ENCODE assay signal across 17 mouse cellular contexts in the genomic region with DNA sequence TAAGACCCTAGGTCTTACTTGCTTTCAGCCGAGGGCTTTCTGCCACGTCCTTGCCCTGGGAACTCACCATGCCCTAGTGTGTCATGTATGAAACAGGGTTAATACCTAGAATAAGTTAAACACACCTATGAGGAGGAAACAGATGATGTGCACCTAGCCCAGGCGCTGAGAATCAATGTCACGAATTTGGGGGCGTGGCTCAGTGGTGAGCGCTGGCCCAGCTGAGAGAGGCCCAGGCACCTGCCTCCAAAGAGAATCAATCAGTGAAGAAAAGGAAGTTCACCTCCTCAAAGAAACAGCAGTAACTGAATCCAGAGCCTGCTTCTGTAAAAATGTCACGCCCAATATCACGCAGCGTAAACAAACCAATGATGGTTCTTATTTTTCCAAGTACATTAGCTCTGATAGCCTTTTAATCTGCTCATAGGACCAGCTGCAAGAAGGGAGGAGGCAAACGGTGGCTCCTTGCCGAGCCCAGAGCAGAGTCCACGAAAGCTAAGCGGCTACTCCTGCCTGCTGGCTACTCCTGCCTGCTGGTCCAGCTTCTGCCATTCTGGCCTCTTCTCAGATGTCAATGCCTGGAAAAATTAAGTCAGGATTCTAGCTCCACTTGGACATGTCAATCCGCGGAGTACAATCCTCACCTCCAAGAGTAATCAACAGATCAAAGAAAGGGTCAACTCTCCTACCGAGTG. TPM values are rescaled to one million over a fixed set of nuclear protein-coding genes. Genes with fewer than 3 reads are reported as not detected.
DNase-seq lines count a peak whose midpoint lies in the region; ATAC-seq and TF ChIP-seq lines count a peak whose summit lies in the region.
"Had no signal": no experiment of that assay in that cellular context is flagged by ENCODE, and none has a peak within 500 bp of the region (broad histone marks: within the 10 kb centered on the region; RNA-seq: fewer than 3 reads in every experiment).

No protein-coding gene starts in this region.

- H3K4me1 ChIP-seq in kidney, embryonic 16.5 days (ENCODE audit: insufficient read depth, low read length) = peaks cover 22% of the 10 kb centered on the region
- H3K4me1 ChIP-seq in cerebellum, adult 2 months (ENCODE audit: control insufficient read depth, insufficient read depth, low read length) = peaks cover 42% of the 10 kb centered on the region

- H3K9me3 ChIP-seq in kidney, embryonic 16.5 days (ENCODE audit: low read length) = no peaks in the 10 kb centered on the region
- H3K9me3 ChIP-seq: embryonic facial prominence, embryonic 15.5 days; forebrain, embryonic 15.5 days; hindbrain, embryonic 12.5 days; neural tube, embryonic 13.5 days had no signal

- TF ChIP-seq POLR2A in cerebellum, adult 2 months (IDR thresholded peaks at IDR 0.05; ENCODE audit: borderline replicate concordance, insufficient read depth, low read length) = no peak

- H3K27me3 ChIP-seq in kidney, embryonic 16.5 days (ENCODE audit: insufficient read depth, low read length) = no peaks in the 10 kb centered on the region
- no peaks in the 10 kb centered on the region for H3K27me3 ChIP-seq in cerebellum, adult 2 months (ENCODE audit: control insufficient read depth, insufficient read depth, low read length)
- H3K27me3 ChIP-seq: CH12.LX; embryonic facial prominence, embryonic 15.5 days; forebrain, embryonic 15.5 days; hindbrain, embryonic 12.5 days; neural tube, embryonic 13.5 days had no signal

- no peak overlapping the region for H3K4me2 ChIP-seq in kidney, embryonic 16.5 days (replicated peaks; ENCODE audit: low read depth, low read length)
- H3K4me2 ChIP-seq: embryonic facial prominence, embryonic 15.5 days; forebrain, embryonic 15.5 days; hindbrain, embryonic 12.5 days; lung, embryonic 14.5 days; neural tube, embryonic 13.5 days had no signal

- intact Hi-C loops in gastrocnemius, postnatal 14 days (cut with DNase I; ENCODE audit: low total_unique reads) = loop anchor here (10.0 kb wide), 1 partner anchor 52 kb away; no protein-coding TSS in a partner anchor

- H3K27ac ChIP-seq in kidney, embryonic 16.5 days (ENCODE audit: low read length) = no peak overlapping the region
- H3K27ac ChIP-seq in cerebellum, adult 2 months (ENCODE audit: insufficient read depth, low read length) = no peak overlapping the region; the same call in 1 of the 2 replicates
- H3K27ac ChIP-seq: embryonic facial prominence, embryonic 15.5 days; forebrain, embryonic 15.5 days; hindbrain, embryonic 12.5 days; neural tube, embryonic 13.5 days had no signal

- no peak for ATAC-seq in kidney, embryonic 16.5 days (ENCODE audit: low FRiP score, low TSS enrichment)
- ATAC-seq: forebrain, embryonic 15.5 days; intestine, embryonic 16.5 days had no signal

- H3K9ac ChIP-seq in kidney, embryonic 16.5 days (replicated peaks; ENCODE audit: low read length) = no peak overlapping the region
- H3K9ac ChIP-seq: embryonic facial prominence, embryonic 15.5 days; forebrain, embryonic 15.5 days; hindbrain, embryonic 12.5 days; lung, embryonic 14.5 days; neural tube, embryonic 13.5 days had no signal

- WGBS in kidney, embryonic 16.5 days = 75% methylated on average over 16 of the region's 16 CpGs
- 44% methylated on average over 16 of the region's 16 CpGs for WGBS in cerebellum, adult 2 months

- H3K36me3 ChIP-seq in kidney, embryonic 16.5 days (ENCODE audit: insufficient read depth, low read length) = no peaks in the 10 kb centered on the region
- H3K36me3 ChIP-seq: embryonic facial prominence, embryonic 15.5 days had no signal

- no peak for TF ChIP-seq CTCF in cerebellum, adult 2 months (IDR thresholded peaks at IDR 0.05; ENCODE audit: borderline replicate concordance, insufficient read depth, low read depth, low read length)

- H3K4me3 ChIP-seq in kidney, embryonic 16.5 days (ENCODE audit: low read length) = no peak overlapping the region
- peak overlapping the region; percentile 39 for H3K4me3 ChIP-seq in cerebellum, adult 2 months (replicated peaks; ENCODE audit: insufficient read depth, low read depth, low read length)
- H3K4me3 ChIP-seq: embryonic facial prominence, embryonic 15.5 days; forebrain, embryonic 15.5 days; hindbrain, embryonic 12.5 days; neural tube, embryonic 13.5 days had no signal

- DNase-seq in kidney, adult 18-20 months = peak; percentile 66
- peak; percentile 18 for DNase-seq in A20 (ENCODE audit: low read depth, low spot score)
- DNase-seq in cerebellum, adult 2 months = peak; percentile 62 to 74
- peak; percentile 70 for DNase-seq in gastrocnemius, postnatal 14 days
- no peak for DNase-seq in urinary bladder, adult 18-20 months (ENCODE audit: low spot score in 2 of 2)
- no peak for DNase-seq in urinary bladder, adult 2 months (ENCODE audit: low spot score)
- no peak for DNase-seq in ovary, adult 18-20 months (ENCODE audit: low spot score)
- DNase-seq: layer of hippocampus, postnatal 36 days; lung, embryonic 14.5 days; right cerebral cortex, adult 18-20 months had no signal

RNA-seq across cellular contexts. Expression of a gene that starts 23.9 kb away (rescaled TPM):
- polyA plus RNA-seq in kidney, embryonic 16.5 days (2015; fragmentation: Nextera tagmentation; extraction: Ambion mirVana) = 10.9 and 11.6 TPM in 2 replicates
- polyA plus RNA-seq in cerebellum, adult 2 months (2012; rRNA removed) = 75.7 and 82.7 TPM in 2 replicates
- 10 to 100 TPM; 45.6 to 53.0 TPM for total RNA-seq in gastrocnemius, postnatal 14 days (2021)
- 34.0 and 63.0 TPM in 2 replicates for polyA plus RNA-seq in urinary bladder, adult 2 months (2012; rRNA removed)

Comparison
In these comparisons a context has a peak if more than half of its experiments do, and no peak if none do; other contexts are left out.
1. DNase-seq: peak in kidney, adult 18-20 months (single experiment), A20 (single experiment), cerebellum, adult 2 months (2 of 2) and gastrocnemius, postnatal 14 days (single experiment); none in urinary bladder, adult 18-20 months (0 of 2), urinary bladder, adult 2 months (single experiment) and ovary, adult 18-20 months (single experiment).